Mouse (Mus musculus): ENCODE data around the gene Foxs1. TPM values are rescaled to one million over a fixed set of nuclear protein-coding genes. Genes with fewer than 3 reads are reported as not detected.

Foxs1 gene
- total RNA-seq, 2 experiments from 2014 or later, result 1.3 to 1.7 TPM

- DNase-seq (ENCODE audit: low spot score in 2 of 2), result no peak
These were observed 4.0 kb downstream of the Foxs1 start for GRCm38 (mm10) chr2:152928988-152929370.

GRCm38 (mm10) chr2:152928219-152928987 lies 4.6 kb downstream of the Foxs1 start:
- no peak for DNase-seq (ENCODE audit: low spot score in 2 of 2)

GRCm38 (mm10) chr2:152927371-152927770 lies 5.6 kb downstream of the Foxs1 start:
- DNase-seq (ENCODE audit: low spot score in 2 of 2), result no peak

DNA sequence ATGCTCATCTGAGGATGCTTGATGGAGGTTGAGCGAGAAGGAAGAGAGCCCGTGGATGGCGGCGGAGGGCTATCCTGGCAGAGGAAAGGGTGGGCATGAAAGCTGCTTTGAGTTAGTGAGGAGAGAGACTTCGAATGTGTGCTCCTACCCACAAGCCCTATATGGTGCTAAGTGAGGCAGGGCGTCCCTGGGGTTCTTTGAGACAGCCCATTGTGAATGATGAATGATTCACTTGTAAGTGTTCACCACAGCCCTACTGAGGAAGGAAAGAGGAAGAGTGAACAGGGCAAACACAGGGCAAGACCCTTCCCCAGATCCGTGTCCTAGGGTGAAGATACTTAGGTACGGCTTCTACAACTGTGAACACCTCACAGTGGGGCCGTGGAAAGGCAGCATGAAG lies 6.1 kb downstream of the Foxs1 start:
- no peak for DNase-seq (ENCODE audit: low spot score in 2 of 2)

DNA sequence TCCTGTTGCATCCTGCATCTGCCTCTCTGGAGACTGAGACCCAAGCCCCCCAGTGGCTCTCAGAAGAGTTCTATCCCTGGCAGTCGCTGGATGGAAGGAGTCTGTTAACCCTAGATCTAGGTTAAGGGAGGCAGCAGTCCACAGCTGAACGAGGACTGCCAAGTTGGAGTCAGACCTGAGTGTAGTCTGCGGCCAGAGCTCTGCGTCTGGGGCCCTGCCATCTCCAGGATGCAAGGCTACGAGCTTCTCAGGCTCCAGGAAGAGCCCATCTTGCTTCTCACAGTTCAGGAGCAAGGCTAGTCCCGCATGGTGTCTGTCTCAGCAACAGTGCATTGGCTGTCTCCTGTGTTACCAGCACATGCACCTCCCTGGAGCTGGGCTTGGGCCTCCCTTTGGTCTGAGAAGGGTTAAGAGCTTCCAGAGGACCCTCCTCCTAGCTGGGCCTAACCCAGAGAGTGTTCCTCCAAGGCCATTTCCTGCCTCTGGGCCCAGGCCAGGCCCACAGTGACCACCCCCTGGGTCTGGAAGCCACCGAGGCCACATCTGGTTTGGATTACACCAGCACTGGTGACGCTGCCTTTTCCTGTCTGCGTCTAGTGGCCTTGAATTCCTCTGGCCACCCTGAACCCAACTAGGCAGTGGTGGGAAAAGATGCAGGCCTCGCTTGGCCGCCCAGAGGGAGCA lies 7.7 kb downstream of the Foxs1 start:
- DNase-seq (ENCODE audit: low spot score in 2 of 2), result no peak

GRCm38 (mm10) chr2:152924543-152924942 lies 8.5 kb downstream of the Foxs1 start:
- no peak for DNase-seq (ENCODE audit: low spot score in 2 of 2)

GRCm38 (mm10) chr2:152924128-152924527 lies 8.9 kb downstream of the Foxs1 start:
- DNase-seq (ENCODE audit: low spot score in 2 of 2), result no peak

- no peak for DNase-seq (ENCODE audit: low spot score in 2 of 2)
These were observed 9.4 kb downstream of the Foxs1 start for GRCm38 (mm10) chr2:152923621-152924020.

GRCm38 (mm10) chr2:152922376-152922775 lies 10.6 kb downstream of the Foxs1 start:
- no peak for DNase-seq (ENCODE audit: low spot score in 2 of 2)

DNA sequence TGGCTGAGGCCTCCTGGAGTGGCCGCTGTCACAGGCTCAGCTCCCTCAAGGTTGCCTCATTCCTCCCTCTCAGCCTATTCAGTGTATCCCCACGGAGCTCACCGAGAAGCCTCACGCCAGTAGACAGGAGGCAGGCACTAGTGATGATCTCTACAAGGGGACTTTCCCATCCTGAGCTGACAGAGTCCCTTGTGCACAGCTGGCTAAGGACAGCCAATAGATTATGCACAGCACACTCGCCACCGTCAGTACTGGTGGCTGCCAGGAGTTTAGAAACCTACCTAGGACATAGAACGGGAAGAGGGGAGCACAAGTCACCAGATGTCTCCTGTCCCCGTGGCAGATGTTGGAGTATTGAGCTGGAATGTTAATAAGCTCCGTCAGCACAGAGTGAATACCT lies 15.3 kb downstream of the Foxs1 start:
- DNase-seq (ENCODE audit: low spot score in 2 of 2), result no peak

GRCm38 (mm10) chr2:152916111-152916510 lies 16.9 kb downstream of the Foxs1 start:
- DNase-seq (ENCODE audit: low spot score in 2 of 2), result no peak

- no peak for DNase-seq (ENCODE audit: low spot score in 2 of 2)
These were observed 17.6 kb downstream of the Foxs1 start for GRCm38 (mm10) chr2:152915453-152915852.

GRCm38 (mm10) chr2:152914310-152915120 lies 18.5 kb downstream of the Foxs1 start:
- peak; percentile 89 to 92 for DNase-seq (ENCODE audit: low spot score in 2 of 2)

DNA sequence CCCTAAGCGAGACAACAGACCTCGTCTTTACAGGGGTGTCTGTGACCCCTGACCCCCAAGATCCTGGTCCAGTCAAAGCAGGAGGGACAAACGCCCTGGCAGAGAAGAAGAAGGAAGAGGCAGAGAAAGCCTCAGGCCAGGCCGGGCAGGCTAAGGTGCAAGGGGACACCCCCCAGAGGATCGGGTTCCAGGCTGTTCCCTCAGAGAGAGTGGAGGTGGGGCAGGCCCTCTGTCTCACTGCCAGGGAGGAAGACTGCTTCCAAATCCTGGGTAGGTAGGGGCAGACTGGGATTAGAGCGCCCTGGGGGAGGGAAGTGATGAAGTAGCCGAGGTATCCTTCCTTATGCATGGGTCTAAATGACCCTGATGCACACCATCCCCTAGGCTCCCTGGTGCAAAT lies 19.5 kb downstream of the Foxs1 start:
- DNase-seq (ENCODE audit: low spot score in 2 of 2), result no peak

DNA sequence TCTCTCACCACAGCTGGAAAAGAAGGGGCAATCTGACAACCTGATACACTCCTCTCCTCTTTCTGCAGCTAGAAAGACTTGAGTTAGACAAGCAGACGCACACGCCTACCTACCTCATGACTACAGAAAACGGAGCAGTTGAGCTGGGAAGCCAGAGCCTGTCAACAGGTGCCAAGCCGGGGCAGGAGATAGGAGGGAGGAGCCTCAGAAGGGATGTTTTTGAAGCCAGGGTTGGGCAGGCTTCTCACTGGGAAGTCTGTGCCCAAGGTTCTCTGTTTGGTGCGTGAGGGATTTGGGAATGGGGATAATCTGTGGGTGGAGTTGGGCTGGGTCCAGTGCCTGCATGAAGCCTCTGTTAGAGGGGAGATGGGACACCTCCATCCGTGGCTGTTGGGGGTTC lies 21.6 kb downstream of the Foxs1 start:
- no peak for DNase-seq (ENCODE audit: low spot score in 2 of 2)

GRCm38 (mm10) chr2:152911031-152911430 lies 22.0 kb downstream of the Foxs1 start, which contains the start of gene Mylk2:
Gene Mylk2 (plus strand): TSS chr2:152911352.
- DNase-seq (ENCODE audit: low spot score in 2 of 2), result no peak

- no peak for DNase-seq (ENCODE audit: low spot score in 2 of 2)
These were observed 23.2 kb downstream of the Foxs1 start for GRCm38 (mm10) chr2:152909848-152910247.

GRCm38 (mm10) chr2:152907114-152907943 lies 25.7 kb downstream of the Foxs1 start:
- DNase-seq (ENCODE audit: low spot score in 2 of 2), result no peak

- DNase-seq (ENCODE audit: low spot score in 2 of 2), result no peak
These were observed 26.6 kb downstream of the Foxs1 start for GRCm38 (mm10) chr2:152906274-152907037.
